Mouse (Mus musculus) gastrocnemius, postnatal 36 days (tissue): ENCODE measurements around the gene Mast4. TPM values are rescaled to one million over a fixed set of nuclear protein-coding genes. Genes with fewer than 3 reads are reported as not detected.

Experiments
- DNase-seq, 2 experiments: peaks; one replicate each; pipeline ENCODE4 v3.0.0; 2022
- intact Hi-C: fragments of 180-260 bp; cut with DNase I; formaldehyde crosslinking; loops from one replicate; pipeline ENCODE4 v1.15.1; 2025
- total RNA-seq, 2 experiments: library from RNA; stranded (reverse); gene quantifications; 2 replicates each; pipeline ENCODE4 v1.2.3; 2021

Gene Mast4
- total RNA-seq, 2 experiments from 2014 or later: 30.8 to 33.7 TPM

DNA sequence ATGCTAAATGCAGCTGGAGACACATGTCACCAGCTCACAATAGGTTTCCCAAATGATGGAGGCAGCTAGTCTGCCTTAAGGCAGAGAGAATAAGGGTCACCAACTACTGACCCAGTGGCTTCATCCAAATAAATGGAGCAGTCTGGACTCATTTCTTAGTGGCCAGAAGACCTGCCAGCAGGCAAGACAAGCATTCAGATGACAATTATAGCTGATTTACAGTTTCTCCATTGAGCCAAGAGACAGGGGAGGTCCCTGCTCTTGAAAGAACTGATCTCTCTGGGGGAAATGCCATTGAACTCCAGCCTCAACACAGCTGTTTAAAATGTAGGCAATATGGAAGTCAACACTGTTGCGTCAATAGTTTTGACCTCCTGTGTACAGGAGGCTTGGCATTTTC, 332.5 kb downstream of the Mast4 start:
- intact Hi-C loops: no loop called here
- DNase-seq: no peak

DNA sequence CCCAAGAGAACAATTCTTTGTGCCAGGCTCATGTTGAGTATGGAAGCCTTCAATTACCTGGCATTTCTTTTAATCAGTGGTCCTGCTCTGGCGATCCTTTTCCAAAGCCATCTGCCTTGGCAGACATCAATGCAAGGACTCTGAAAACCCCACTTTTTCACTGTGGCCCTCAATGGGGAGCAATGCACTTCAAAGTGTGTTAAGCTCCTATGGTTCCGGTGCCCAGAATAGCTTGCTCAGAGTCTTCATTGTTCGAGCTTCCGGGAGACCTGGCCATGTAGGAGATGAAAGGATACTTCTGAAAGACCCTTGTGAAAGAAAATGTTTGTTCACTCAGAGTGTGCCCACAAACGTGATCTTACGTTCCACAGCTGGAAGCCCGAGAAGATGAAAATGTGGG, 333.4 kb downstream of the Mast4 start:
- intact Hi-C loops: no loop called here
- DNase-seq: no peak

DNA sequence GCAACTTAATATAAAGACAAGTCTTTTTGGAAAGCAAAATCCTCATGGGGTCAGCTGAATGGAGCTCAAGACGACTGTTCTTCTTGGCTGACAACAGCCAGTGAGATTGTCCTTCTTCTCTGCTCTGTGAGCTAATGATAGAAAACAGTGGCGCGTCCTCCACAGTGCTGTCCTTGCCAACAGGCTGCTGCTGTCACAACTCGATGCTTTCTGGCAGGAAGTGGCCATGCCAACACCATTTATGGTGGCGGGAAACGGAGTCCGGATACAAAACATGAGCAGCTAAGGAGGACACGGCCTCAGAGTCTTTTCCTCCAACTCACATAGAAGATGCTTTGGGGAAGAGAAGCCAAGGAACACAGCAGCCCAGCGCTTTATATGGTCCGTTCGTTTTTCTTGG, 340.2 kb downstream of the Mast4 start:
- intact Hi-C loops: no loop called here
- DNase-seq: no peak

DNA sequence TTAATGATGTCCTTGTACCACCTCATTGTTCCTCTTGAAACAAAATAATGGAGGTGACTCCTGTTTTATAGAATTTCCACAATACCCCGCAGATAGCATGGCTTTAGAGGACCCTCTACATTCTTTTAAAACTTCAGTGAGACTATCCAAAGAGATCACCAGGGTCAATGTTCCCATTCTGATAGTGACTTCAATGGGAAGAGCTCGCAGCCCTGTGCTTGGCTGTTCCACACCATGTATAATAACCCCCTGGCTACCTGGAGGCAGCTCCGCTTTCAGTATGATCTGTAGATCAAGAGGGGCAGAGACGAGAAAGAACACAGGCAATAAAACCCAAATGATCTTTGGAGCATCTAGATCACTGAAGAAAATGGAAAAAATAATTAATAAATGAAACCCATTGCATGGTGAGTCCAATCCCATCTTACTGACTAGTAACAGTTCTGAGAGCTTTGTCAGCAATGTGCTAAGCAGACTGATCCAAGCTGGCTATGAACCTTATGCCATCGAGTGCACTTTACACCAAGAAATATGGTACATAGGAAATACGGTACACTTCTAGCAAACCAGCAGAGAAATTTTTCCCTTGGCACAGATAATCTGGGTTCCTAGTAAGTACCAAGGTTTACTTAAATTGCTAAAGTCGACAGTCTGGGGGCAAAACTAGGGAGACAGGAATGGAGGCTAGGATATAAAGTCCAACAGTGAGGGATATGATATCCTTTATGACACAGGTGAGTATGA, 341.4 kb downstream of the Mast4 start:
- DNase-seq: no peak
- intact Hi-C loops: no loop called here

DNA sequence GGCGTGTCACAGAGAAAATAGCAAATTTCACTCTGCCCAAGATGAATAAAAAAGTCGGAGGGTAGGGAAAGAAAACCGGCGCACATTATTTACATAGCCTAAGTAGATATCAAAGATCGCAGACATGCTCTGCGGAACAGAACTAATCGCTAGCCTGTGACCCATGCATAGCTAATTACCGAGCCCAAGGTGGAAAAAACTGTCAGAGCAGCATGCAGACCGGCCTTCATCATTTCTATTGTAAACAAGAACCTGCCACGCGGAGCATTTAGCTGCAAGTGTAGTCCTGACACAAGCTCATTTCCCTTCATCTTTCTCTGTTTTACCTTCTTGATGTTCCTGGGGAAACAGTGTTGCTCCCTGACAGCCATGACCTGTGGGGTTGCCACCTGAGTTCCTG, 342.4 kb downstream of the Mast4 start:
- no peak for DNase-seq
- intact Hi-C loops: no loop called here

DNA sequence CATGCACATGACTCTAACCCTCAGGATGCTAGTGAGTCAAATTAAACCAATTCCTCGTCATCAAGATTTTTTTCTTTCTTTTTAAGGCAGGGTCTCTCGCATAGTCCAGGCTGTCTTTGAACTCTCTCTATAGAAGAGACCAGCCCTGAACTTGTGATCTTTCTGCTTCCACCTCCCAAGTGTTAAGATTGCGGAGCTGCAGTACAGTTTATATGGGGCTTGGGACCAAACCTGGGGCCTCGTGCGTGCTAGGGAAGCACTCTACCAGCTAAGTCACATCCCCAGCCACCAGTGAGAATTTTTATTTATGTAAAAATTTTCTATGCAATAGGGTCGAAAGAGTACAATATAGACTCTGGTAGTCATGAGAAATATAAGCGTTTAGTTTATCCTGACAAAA, 343.1 kb downstream of the Mast4 start:
- intact Hi-C loops: no loop called here

DNA sequence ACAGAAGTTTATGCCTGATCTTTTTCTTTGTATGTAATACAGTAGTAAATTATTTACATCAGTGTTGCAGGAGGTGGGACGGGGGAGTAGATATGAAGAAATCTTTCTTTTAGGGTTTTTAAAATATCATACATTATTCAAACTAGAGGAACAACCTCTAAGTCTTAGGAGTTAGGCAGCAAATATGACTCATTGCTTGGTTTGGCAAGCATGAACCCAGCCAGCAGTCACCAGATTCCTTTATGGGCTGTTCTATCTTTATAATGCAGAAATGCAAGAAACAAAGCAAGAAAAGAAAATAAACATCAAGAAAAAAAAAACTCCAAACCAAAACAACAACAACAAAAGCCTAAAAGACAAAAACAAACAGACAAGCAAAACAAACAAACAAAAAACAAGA, 344.2 kb downstream of the Mast4 start:
- intact Hi-C loops: no loop called here

More for the DNA sequence above, 343.1 kb downstream of the Mast4 start:
- no peak for DNase-seq

DNA sequence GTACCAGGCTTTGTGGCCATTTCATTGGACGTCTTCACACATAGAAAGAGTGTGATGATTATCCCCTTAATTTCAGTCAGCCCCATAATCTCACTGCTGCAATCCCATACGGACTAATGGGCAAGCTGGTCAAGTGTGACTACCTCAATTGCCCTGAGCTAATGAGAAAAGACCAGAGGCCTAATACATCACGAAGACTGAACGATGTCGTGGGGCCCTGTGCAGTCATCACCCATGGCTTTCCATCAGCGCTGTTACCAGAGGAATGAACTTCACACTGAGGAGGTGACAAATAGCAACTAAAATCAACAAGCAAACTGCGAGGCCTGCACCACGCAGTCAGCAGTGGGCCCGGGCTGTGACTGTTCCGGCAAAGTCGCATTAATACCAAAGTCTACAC, 344.7 kb downstream of the Mast4 start:
- intact Hi-C loops: no loop called here
- DNase-seq: no peak

More for the DNA sequence above, 344.2 kb downstream of the Mast4 start:
- no peak for DNase-seq

DNA sequence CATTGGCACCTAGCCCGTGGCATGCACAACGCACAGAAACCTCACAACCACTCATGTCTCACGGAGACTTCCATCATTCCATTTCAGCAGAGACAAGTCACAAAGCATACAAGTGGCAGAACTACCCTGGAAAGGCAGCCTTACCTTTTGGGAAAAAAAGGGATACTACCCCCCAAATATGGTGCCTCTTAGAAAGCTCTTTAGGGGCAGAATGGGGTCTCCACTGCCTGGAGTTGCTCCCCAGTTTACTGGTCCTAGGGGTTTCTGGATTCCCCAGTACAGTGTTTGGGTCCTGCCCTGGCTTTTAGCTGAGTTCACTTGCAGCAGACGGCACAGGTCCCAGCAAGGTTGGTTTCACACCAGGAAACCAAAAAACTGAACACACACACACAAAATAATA, 345.3 kb downstream of the Mast4 start:
- intact Hi-C loops: no loop called here
- no peak for DNase-seq

DNA sequence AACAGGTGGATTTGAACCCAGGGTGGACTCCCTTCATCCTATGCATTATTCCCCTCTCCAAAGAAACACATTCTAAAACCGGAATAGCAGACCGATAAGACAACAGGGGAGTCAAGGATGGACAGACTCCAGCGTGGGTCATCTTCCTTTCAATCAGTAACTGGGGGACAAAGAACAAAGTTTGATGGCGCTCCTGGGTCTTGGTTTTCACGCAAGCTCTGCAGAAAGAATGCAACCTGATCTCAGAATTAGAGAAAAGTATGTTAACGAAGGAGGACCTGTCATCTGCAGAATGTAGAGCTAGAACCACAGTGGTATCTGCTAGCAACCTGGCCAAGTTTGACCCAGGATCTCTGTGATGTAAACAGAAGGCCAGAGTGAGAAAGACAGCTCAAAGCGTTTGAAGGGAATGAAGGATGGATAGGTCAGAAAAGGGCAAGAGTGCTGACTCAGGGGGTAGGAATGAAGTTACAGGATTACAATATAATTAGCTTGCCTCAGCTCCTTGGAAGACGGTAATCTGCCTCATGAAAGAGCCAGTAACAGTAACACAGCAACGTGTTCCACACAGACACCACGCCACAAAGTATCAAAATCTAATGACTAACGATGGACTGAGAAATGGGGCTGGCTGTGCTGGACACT, 345.9 kb downstream of the Mast4 start:
- intact Hi-C loops: no loop called here
- DNase-seq: no peak

DNA sequence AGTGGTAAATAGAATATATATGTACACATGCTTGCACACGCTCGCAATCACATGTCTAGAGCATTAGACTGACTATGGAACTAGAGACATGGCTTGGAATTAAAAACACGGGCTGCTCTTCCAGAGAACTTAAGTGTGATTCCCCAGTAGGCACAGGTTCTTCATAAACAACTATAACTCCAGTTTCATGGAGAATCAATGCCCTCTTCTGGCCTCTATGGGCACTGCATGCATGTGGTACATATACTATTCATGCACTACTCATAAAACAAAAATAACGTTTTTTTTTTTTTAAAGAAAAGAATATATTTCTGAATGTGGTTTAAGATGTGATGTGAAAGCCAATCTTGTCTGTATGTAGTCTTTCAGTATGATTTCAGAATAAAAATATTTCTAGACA, 349.7 kb downstream of the Mast4 start:
- DNase-seq: no peak
- intact Hi-C loops: no loop called here

DNA sequence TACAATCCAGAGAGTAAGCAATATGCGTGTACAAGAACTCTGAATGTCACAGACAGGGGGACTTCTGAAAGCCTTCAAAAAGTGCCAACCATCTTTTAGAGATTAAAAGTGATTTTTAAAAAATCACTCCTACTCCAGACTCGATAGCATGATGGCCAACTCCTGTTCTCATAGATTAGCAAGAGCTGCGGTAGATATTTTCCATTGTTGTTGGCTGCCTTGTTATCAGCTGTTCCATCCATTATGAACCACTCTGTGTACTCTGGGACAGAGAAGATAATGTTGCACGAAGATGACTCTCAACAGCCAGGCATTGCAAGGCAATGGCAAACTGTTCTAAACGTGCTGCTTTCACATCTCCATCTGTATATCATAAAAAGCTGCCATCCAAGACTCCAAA, 360.4 kb downstream of the Mast4 start:
- no peak for DNase-seq
- intact Hi-C loops: no loop called here

DNA sequence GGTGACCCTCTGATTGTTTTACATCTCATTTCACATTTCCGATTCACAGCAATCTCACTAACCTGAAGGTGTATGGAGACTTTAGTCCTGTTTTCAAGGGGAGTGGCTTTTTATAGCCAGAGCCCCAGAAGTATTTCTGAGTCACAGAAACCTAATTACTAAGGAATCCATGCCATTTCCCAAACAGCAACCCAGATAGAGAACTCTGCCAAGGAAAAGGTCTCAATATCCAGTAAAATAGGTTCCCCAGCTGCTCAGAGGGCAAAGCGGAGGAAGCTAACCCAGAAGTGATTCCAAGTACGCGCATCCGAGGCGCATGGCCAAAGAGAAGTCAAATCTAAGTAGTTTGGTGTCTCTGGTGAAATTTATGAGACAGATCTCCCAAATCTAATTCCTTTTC, 370.8 kb downstream of the Mast4 start:
- no peak for DNase-seq
- intact Hi-C loops: no loop called here

DNA sequence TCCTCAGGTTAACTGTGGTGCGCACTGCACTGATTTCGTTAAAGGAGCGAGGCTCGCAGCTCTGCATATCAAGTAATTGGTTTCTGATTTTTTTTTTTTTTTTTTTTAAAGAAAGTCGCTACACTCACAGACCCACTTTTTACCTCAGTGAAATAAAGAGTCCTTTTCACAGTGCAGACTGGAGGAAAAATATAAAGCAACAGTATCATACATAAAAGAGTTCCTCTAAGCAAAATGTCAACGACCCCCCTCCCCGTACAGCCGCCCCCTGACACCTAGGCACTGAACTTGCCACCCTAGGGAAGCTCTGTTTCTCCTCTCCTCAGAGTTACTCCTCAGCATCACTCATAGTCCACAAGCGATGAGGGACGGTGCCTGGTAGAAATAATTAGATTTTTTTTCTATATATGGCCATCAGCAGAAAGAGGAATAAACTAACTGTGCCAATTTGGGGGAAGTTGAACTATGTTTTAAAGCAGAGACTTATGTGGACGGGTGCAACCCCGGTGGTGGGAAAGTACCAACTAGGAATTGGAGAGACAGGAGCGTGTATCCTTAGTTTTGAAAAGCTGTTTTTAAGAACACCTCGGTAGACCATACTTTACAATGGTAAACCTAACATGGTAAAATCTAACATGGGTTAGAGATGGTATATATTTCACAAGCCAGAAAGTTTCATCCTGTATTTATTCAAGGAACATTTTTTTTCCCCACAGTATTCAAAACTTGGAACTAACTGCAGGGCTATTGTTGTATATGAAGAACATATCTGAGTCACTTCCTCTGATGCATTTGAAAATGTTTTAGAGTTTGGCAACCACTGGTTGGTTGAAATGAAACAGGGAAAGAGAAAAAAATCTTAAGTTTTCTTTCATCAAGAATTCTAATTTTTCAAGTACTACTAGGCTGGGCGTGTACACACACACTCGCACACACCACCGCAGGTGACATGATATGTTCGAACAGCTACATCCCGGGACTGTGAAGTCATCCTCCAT, 375.7 kb downstream of the Mast4 start:
- intact Hi-C loops: no loop called here
- no peak for DNase-seq

DNA sequence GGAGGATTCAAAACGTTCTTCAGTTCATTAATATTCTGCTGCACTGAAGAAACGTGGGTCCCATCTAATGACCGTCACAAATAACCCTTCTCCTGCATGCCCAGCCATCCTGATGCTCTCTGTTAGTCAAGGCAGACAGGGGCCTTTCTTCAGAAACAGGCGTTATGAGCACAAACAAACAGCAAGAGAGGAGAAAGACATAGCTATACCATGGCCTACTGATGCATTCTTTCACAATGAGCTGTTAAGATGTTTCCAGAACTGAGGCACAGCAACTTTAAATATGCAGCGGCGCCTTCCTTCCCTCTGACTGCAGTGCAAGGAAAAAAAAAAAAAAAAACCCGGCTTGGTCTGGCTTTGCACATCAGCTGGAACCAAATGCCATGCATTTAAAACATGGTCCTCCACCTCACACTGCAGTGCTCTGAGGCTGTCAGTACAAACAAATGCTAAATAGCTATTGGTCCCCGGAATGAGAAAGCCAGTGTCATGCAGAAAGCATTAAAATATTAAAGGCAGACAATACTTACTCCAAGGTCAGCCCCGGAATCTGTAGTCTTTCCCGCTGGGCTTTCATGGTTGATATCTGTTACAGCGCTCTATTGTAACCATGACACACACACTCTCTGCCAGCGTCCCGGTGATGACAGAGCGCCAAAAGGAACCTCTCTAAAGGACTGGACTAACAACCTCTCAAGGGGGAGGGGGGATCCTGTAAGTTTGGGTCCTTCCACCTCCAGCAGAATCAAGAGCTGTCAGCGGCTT, 376.6 kb downstream of the Mast4 start:
- intact Hi-C loops: no loop called here
- no peak for DNase-seq

DNA sequence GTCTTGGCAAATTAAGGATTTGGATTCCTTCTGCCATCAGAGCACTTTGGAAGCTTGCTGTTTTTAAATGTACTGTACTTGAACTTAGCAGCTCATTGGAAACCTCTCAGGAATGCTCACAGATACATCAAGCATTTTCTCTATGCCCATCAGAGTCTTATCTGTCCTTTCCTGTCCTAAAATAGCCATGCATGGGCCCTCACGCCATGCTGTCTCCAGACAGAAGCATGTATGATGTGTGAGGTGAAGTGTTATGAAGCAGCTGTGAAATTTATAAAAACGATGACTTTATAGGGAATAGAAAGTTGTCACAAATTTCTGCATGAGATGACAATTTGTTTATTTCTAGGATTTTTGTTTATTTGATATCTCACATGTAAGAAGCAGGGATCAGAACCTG, 378.8 kb downstream of the Mast4 start:
- no peak for DNase-seq
- intact Hi-C loops: no loop called here

DNA sequence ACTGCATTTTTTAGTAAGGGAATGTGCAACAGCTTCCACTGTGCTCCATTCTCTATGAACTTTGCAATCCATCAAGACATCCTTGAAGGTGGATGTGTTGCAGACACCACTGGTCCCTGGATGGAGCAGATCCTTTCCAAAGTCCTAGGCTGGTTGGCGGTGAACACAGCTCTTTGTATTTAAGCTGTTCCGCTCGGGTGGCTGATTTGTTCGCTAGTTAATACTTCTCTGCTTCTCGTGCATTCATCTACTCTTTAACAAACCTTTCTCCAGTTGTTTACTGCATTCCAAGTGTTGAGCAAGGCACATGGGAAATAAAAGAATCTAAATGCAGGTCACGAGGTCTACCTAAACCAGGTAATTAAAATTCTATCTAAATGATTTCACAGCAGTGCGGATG, 384.5 kb downstream of the Mast4 start:
- intact Hi-C loops: no loop called here
- DNase-seq: no peak

DNA sequence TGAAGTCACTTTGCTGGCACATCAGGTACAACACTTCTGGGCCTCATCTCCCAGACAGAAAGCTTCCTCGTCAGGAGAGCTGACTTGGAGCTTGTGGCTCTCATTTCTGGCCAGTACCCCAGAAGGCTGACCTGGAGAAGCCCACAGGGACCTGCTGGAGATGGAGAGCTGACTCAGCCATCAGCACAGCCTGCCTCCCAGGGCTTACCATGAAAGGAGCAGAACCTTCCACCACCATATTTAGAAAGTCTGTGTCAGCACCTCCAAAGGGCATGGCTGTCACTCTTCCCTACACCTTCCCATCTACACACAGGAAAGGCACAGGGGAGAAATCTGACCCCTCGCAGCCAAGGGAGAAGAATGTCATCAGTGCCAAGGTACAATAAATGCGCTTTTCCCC, 385.3 kb downstream of the Mast4 start:
- intact Hi-C loops: no loop called here
- DNase-seq: peak; percentile 35 to 46

DNA sequence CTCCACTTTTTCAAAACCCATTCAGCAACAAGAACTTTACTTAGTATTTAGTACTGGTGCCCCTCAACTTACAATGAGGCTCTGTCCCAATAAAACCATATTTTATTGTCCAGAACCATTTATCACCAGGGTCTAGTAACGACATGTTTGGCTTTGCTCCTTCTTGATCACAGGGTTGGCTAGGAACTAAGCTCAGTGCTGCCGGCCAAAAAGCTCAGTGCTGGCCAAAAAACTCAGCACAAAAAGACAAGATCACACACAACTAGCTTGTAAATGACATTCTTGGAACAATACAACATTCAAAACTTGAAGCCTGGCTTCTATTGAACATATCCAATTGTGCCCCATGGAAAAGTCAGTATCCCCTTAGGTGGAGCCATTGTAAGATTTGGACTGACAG, 386.8 kb downstream of the Mast4 start:
- DNase-seq: peak in 1 of 2 experiments; percentile 31
- intact Hi-C loops: no loop called here

DNA sequence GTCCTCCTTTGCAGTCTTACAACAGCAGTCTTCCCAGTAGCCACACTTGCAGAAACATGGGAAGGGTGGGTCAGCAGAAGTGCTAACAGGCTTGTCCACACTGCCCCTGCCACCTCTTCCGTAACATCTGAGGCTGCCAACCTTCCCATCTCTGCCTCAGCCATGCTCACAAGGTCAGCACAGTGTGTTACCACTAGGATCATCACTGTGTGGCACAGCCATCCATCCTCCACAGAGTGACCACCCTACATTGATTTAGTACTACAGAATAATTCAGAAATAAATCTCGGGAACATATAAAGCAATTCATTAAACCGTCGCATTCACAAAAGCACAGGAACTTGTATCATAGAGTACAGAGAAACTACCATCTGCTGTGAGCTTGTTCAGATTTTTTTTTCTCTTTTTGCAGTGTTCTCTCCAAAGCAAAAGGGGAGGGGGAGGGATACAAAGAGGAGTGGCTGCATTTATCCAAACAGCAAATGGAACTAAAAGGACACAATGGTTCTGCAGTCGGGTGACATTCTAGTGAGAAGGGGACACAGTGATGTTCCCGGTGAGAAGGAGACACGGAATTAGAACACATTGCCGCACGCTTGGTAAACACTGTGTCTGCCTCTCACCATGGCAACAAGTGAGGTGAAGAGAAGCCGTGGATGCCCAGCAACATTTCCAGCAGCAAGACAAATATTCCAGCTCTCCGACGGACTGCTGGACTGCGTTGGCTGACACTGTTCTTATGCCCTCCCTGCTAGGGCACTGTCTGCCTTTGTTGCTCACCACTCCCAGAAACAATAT, 388.1 kb downstream of the Mast4 start:
- intact Hi-C loops: no loop called here
- no peak for DNase-seq
